Mouse (Mus musculus) brain, embryonic 14.5 days (tissue): Measurements from ENCODE around the gene Ttpal. TPM values are rescaled to one million over a fixed set of nuclear protein-coding genes. Genes with fewer than 3 reads are reported as not detected.
A peak's percentile ranks its signal among the peaks of the same experiment; 100 is the strongest.
"Not testable (repeated sequence)": the region's sequence is repeated elsewhere in the genome, so short reads cannot be mapped to it uniquely, and the experiment has no call there.

Experiments
- DNase-seq: peaks from one replicate; pipeline ENCODE4 v3.0.0-alpha.2; 2011; ENCODE audit warnings: low read depth
- CTCF ChIP-seq: fragments of 200-500 bp; IDR thresholded peaks from 2 replicates; pipeline ENCODE4 v1.5.1; 2012; ENCODE audit warnings: inconsistent platforms, mild to moderate bottlenecking, moderate library complexity, borderline replicate concordance; ENCODE audit not compliant: insufficient read depth, insufficient read length; ENCODE audit errors: extremely low read depth
- POLR2A ChIP-seq: fragments of 200-500 bp; IDR thresholded peaks from 2 replicates; pipeline ENCODE4 v1.6.1; 2012; ENCODE audit warnings: mild to moderate bottlenecking, inconsistent platforms, borderline replicate concordance; ENCODE audit not compliant: poor library complexity, insufficient read depth, insufficient read length, severe bottlenecking; ENCODE audit errors: extremely low read depth
- polyA plus RNA-seq: library from polyadenylated mRNA; depleted of rRNA; stranded (reverse); fragments of >200 nt; gene quantifications from 2 replicates; pipeline ENCODE4 v1.2.3, GENCODE M21; 2012

The Ttpal gene
- polyA plus RNA-seq, 1 experiment: 35.8 TPM

DNA sequence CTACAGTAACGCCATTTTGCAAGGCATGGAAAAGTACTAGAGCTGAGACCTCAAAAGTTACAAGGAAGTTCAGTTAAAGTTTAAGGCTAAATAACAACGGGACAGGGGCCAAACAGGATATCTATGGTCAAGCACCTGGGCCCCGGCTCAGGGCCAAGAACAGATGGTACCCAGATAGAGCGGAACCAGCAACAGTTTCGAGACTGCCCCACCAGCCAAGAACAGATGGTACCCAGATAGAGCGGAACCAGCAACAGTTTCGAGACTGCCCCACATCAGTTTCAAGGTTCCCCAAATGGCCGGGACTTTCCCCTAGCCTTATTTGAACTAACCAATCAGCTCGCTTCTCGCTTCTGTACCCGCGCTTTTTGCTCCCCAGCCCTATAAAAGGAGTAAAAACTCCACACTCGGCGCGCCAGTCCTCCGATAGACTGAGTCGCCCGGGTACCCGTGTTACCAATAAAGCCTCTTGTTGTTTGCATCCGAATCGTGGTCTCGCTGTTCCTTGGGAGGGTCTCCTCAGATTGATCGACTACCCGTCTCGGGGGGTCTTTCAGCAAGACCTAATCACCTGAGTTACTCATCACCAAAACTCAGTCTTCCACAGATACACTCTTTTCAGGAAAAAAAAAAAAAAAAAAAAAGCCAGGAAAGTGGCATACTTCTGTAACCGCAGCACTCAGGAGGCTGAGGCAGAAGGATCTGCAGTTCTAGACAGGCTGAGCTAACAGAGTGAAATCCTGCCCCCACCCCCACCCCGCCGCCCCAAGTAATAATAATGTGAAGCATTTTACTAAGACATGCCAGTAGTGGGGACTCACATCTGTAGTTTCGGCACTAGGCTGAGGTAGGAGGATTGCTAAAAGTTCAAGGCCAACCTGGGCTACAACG is 40.8 kb downstream of the Ttpal start:
- DNase-seq: no peak
- TF ChIP-seq POLR2A (no peak), CTCF (no peak)

GRCm38 (mm10) chr2:163643576-163643971 is 41.5 kb downstream of the Ttpal start:
- TF ChIP-seq POLR2A (no peak), CTCF (no peak)
- no peak for DNase-seq

GRCm38 (mm10) chr2:163644047-163644446 is 41.9 kb downstream of the Ttpal start:
- peak; percentile 52 for DNase-seq

GRCm38 (mm10) chr2:163644575-163645385 is 42.7 kb downstream of the Ttpal start, which contains the start of gene Serinc3:
Gene Serinc3, minus strand, starts transcription at chr2:163645131.
- peak; percentile 49; the same call in 1 of the 2 replicates for TF ChIP-seq CTCF
- peak; percentile 88; the same call in 1 of the 2 replicates for TF ChIP-seq POLR2A
- peak; percentile 99 for DNase-seq

More at GRCm38 (mm10) chr2:163644047-163644446, 41.9 kb downstream of the Ttpal start:
- TF ChIP-seq CTCF (no peak), POLR2A (no peak)

DNA sequence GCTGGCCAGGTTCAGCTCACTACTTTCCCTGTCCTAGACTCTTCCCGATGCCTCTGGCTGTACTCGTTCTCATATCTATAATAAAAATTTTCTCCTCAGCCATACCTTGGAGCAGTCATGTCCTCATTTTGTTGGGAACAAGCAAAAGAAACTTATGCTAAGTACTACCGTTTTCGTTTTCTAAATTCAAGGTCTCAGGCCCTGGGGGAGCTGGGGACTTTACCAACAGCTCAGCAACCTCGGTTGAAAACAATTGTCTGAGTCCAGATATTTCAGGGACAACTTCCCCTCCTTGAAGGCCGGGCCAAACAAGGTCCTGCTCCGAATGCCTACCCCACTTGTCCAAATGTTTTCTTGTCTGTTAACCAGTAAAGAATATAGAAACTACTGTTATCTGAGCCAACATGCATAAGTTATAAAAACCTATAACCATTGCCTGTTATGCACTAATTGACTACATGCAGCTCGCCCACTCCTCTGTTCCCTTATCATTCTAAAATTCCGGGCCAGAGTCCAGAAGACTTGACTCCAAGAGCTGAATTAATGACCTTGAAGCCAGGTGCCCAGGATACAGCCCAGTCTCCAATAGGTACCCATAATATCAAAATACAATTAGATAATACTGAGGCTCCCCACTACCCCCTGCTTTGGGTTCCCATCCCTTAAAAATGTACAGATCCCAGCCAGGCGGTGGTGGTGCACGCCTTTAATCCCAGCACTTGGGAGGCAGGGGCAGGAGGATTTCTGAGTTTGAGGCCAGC is 43.8 kb downstream of the Ttpal start:
- TF ChIP-seq CTCF: no peak
- no peak for DNase-seq

- no peak for DNase-seq
- no peak for TF ChIP-seq POLR2A
- no peak for TF ChIP-seq CTCF
Observed at GRCm38 (mm10) chr2:163646461-163647080, 44.5 kb downstream of the Ttpal start.

DNA sequence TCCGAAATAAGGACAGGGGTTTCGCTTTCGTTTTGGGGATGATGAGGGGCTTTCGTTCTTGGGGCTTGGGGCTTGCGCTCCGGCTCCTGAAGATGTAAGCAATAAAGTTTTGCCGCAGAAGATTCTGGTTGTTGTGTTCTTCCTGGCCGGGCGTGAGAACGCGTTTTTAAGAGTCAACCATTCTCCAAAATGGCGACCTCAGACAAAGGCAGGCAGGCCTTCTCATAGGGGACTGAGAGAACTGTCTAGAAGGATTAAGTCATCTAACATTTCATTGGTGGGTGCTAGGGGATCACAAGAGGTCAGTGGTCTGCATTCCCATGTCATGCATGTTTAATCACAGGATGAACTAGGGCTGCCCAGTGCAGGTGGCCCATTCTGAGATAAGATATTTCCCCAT is 53.6 kb downstream of the Ttpal start:
- DNase-seq: not testable (repeated sequence)

- no peak for TF ChIP-seq CTCF
- DNase-seq: no peak
Observed at GRCm38 (mm10) chr2:163657486-163657885, 55.4 kb downstream of the Ttpal start.

DNA sequence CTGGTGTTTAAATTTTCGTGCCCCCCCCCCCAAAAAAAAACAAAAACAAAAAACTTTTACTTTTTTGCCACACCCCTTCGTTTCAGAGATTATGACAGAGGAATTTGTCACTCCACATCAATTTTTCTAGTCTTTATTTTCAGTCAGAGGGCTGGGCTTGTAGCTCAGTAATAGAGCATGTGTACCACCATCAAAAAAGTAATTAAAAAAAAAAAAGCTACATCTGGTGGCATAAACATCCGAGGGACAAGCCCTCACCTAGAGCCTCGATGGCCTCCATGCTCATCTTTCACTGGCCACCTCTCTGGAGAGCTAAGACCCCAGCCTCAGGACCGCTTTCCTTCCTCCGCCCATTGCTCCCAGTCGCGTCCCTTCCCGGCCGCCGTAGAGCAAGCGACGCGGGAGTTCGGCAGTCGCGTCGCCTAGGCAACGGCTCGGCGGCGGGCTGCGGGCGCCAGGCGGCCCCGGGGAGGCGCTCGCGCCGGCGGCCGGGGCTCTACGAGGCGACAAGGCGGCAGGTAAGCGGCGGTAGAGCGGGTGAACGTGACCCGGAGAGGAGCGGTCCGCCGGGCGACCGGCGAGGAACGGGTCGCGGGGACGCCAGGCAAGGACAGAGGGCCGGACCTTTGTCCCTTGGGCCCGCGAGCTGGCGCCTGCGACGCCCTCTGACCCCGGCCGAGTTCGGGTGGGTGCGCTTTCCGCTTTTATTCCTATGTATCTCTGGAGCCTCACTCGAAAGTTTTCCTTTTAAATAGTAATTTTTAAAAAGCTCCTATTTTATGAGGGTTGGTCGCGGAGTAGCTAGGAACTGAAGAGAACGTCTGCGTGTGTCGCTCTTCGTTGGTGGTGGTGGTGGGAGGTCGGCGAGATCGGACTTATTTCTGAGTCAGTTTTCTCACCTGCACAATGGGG is 56.1 kb downstream of the Ttpal start, which contains the start of gene Pkig:
Pkig (plus strand) TSS at position 412 of the 912 bp plus-strand sequence.
- TF ChIP-seq CTCF: no peak
- TF ChIP-seq POLR2A: peak; percentile 75; the same call in 1 of the 2 replicates
- DNase-seq: peak; percentile 96

GRCm38 (mm10) chr2:163658941-163659340 is 56.8 kb downstream of the Ttpal start:
- TF ChIP-seq CTCF (no peak), POLR2A (no peak)
- no peak for DNase-seq

DNA sequence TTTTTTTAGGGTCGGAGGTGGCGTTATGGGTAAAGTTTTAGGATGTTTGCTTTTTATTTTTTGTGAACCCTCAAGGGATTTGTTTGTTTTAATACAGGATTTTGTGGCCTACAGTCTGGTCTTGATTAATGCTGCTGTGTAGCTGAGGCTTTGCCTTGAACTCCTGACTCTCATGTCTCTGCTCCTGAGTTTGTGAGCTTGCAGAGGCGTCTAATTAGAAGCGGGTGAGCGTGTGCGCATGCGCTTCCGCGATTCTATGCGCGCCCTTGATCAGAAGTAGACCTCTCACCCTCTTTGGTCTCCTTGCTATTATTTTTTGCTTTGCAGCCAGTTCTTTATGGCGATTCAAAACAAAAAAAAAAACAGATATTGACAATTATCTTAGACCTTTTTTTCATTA is 57.3 kb downstream of the Ttpal start:
- DNase-seq: no peak
- TF ChIP-seq POLR2A (no peak), CTCF (no peak)
